Mouse (Mus musculus) hematopoietic stem cell, adult 5-6 weeks (primary cell): ENCODE measurements around the gene 0610040J01Rik. TPM values are rescaled to one million over a fixed set of nuclear protein-coding genes. Genes with fewer than 3 reads are reported as not detected.

Source experiments
- ATAC-seq, 2 experiments: fragments of 125-278 bp in 1 of 2; replicated peaks in 1 of 2; 2 replicates each; pipeline ENCODE4 v1.8.0; 2016 to 2017; ENCODE audit warnings: inconsistent platforms in 2 of 2, mild to moderate bottlenecking in 2 of 2, moderate number of reproducible peaks in 2 of 2, low read depth in 1 of 2, moderate TSS enrichment in 1 of 2; ENCODE audit not compliant: low FRiP score in 2 of 2, poor library complexity in 2 of 2, severe bottlenecking in 2 of 2, insufficient read depth in 1 of 2, low TSS enrichment in 1 of 2
- total RNA-seq: library from RNA; stranded (forward); fragments of 172-1452, 232-1000 nt; gene quantifications from 2 replicates; pipeline ENCODE4 v1.2.3, GENCODE M21; 2017

Gene 0610040J01Rik
- total RNA-seq, 1 experiment from 2014 or later, result not detected

DNA sequence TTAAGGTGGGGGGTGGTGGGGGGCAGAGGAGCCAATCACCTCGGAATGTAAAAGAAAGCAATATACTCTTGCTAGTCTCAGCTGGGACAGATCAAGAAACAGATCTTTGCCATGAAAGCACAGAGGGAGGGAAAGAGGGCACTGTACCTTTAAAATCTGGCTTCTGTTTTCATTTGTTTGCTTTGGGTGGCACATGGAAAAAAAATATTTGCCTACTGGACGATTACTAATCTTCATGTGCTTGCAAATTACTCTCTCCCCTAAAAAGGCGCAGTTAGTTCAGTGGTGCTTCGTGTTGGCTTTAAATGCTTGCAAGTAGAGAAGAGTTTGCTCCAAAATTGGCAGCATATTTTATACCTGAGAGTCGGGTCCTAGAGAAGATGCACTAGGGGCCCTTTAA is 13.7 kb downstream of the 0610040J01Rik start:
- no peak for ATAC-seq

DNA sequence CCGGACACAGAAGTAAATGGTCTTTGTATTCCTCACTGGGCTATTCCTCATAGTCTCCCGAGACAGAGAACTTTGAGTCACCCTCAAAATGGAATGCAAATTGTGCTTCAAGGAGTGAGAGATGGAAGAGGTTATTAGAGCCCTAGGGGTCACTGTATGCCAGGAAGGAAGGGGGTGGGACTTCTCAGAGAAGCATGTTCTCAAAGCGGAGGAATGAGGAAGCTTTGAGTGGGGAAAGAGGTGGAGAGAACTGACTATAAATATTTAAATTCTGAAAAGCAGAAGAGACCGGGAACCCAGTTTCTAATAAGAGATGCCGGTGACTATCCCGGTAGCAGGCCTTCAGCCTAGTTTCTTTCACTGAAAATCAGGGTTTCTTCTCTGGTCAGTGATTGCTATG is 14.8 kb downstream of the 0610040J01Rik start:
- ATAC-seq, result peak; percentile 80 to 85; a peak in 3 of 4 replicates

DNA sequence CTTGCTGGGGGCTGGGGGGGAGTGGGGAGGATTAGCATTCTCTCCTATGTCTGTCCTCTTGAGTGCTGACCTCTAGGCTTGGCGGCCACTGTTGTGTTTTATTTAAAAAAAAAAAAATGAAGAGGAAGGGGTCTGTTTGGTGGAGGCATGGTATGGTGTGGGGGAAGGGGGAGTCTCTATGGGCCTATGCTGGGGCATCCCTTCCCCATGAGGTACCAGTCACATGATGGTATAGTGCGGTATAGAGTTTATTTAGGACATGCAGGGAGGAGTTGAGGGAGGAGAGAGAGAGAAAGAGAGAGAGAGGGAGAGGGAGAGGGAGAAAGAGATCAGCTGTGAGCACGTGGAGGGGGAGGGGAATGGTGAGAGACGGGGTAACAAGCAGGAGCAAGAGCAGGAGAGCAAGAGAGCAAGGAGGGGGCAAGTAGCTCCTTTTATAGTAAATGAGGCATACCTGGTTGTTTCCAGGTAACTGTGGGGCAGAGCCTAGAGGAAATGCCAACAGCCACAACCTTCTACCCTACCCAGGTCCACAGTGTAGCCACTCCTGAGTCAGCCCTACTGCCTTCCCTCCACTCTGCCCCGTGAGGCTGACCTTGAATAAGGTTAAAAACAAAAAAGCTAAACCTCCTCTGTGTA is 15.4 kb downstream of the 0610040J01Rik start:
- no peak for ATAC-seq

DNA sequence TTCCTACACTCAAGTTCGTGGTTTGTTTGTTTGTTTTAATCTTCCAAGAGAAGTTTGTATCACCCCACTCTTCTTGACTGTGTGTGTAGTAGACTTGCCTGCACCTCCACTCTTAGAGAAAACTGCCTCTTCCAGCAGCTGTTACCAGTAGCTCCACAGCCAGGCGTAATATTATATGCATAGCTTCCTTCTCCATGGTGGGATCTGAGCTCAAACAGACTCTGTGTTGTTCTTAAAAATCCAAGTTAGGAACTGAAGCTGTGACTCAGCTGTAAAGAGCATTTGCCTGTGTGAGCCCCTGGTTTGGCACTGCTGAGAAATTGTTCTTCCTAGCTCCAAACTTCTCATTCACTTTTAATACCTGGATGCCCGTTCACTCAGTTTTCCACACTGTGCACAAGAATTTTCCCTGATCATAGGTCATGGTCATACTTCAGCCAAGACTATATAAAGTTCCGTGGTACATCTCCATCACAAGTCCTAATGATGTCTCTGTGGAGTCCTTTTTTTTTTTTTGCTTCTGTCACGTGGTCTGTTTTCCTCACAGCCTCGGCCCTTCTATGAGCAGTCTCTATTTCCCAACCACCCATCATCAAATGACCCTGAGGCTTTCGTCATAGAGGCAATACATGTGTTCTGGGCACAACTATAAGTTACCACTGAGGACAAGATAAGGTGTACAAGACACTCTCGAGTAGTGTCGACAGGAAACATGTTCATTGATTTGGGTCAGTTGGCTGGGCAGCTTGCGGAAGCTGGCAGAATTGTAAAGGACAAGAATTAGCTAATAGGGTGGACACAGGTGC is 16.4 kb downstream of the 0610040J01Rik start:
- no peak for ATAC-seq

DNA sequence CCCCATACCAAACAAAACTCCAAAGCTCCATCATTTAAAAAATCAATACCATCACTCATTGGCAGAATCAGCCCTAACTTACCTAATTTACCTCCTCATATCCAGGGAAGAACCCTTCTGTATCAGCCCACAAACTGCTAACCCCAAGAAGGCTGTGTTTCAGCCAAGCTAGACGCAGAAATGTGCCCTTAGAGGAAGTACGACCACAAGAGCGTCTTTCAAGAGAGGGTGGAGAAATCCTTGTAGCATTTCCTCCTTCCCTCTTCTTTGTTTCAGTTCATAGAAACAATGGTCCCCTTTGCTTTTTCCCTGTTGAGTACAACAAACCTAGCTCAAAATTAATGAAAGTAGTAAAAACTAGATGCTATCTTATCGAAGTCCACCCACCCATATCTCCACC is 18.9 kb downstream of the 0610040J01Rik start:
- peak; percentile 65 to 85 for ATAC-seq

DNA sequence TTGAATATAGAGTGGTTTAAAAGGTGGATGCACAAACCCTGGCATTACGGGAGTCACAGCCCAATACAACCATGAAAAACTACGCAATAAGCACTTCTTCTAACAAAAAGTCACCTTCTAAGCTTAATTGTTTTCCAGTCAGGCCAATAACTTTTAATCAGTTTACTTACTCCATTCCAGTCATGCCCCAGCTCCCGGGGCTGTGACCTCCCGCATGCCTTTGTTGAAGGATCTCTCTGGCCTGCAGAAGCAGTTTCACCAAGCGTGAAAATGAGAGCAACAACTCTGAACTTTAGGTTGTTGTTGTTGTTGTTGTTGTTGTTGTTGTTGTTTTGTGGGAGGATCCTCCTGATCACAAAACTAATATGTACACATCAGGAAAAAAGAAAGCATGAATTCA is 21.8 kb downstream of the 0610040J01Rik start:
- ATAC-seq, result no peak

DNA sequence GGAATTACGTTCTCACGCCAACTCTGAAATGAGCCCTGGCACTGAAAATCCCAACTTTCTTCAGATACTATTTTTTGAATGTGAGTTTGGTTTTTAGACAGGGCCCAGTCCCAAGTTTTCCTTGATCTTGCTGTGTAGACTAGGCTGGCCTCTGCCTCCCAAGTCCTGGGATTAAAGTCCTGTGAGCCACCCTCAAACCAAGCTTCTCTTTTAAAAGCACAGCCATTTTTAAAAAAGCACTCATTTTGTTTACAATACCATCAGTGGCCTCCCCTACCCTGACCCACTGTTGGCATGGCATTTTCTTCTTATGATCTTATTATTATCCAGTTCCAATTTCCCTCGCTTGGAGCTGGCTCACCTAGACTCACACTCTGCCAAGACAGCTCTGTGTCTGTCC is 22.3 kb downstream of the 0610040J01Rik start:
- ATAC-seq, result no peak

DNA sequence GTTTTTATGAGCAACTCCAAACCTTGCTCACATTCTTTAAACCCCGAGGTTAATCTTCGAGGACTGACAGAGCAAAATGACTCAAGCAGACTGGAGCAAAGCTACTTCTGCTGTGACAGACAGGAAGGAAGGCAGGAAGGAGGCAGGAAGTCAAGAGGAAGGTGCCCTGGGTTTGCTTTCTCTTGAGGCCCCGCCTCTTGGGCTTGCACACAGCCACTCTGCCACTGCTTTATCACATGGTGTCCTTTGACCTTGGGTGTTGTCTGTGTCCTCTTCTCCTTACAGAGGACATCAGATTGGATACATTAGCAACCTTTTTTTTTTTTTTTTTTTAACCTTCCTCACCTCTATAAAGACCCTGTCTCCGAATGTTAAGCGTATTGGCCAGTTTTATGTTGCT is 25.0 kb downstream of the 0610040J01Rik start:
- peak; percentile 17 to 58 for ATAC-seq

DNA sequence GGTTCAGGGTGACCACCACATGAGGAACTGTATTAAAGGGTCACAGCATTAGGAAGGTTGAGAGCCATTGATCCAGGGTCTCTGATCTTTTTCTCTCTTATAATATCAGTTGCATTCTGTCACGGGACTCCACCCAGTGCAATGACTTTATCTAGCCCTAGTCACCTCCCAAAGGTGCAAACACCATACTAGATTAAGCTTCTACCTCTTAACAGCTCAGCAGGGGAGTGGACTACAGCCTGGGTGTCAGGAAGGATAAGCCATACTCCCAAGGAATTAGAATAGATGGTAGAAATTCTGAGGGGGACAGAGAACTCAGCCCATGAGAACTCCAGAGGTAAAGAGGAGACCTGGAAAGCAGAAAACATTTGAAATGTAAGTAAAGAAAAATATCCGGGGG is 25.7 kb downstream of the 0610040J01Rik start:
- ATAC-seq, result no peak

DNA sequence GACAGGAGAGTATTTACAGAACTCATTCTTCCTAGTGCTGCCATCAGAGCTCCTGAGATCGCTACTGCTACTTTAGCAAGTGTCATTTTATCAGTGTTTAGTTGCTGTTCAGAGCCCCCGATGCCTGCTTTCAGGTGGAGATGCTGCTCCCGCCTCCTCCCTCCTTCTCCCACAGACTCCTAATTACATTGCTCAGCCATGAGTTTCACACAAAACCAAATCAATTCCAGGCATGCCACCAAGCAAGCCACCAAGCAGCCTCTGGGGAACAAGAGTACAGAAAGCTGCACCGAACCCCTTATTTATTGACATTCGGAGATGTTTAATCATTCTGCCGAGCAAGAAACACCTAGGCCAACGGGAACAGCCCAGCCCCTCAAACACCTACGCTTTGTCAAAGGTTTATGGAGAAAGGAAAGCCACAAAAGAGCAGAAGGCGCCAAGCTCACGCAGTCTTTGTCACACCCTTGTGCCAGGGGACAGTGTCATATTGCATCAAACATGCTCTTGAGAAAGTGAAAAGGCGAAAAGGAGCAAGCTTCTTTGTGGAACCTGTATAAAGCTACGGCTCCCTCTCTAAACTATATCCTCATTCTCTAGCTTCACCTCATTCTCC is 27.7 kb downstream of the 0610040J01Rik start:
- ATAC-seq, result no peak

DNA sequence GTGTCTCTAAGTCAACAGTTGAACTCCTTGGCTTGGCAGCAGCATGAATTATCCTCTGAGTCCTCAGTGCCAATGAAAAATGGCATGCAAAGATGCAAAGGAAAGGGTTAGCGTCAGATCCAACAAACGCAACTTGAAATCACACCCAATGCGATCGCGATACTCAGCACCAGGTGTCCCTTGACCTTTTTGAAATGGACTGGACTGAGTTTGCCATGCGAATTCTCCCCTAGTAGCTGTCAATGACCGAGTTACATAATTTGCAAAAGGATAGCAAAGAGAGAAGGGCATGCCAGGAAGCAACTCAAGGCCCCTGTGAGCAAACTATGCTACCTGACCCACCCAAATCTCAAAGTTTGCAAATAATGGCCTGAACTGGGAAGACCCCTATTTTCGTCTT is 34.9 kb downstream of the 0610040J01Rik start:
- ATAC-seq, result no peak

DNA sequence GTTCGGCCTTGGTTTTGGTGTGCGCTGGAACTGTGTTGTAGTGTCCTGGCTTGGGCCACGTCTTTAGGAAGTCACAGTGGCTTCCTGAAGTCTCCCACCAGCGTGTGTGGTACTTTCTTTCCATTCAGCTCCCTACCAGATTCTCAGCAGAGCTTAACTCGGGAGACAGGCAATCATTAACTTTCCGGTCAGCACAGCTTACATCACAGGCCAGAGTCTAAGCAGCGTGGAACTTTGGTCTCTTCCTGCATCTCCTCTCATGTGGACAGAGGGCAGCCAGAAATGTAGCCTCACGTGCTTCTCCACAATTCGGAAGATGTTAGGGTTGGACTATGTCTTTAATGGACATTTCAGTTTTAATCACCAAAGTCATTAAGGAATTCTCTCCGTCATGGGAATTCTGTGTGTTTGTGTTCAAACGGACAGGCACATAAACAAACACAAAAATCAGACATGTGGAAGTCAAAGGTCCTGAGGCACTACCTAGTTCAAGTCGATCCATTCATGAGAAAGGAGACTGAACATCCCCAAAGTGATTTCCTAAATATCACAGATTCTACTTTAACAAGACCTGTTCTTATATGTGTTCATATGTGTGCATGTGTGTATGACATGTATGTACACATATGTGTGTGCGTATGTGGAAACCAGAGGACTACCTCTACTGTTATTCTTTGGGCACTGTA is 35.5 kb downstream of the 0610040J01Rik start:
- ATAC-seq, result no peak

DNA sequence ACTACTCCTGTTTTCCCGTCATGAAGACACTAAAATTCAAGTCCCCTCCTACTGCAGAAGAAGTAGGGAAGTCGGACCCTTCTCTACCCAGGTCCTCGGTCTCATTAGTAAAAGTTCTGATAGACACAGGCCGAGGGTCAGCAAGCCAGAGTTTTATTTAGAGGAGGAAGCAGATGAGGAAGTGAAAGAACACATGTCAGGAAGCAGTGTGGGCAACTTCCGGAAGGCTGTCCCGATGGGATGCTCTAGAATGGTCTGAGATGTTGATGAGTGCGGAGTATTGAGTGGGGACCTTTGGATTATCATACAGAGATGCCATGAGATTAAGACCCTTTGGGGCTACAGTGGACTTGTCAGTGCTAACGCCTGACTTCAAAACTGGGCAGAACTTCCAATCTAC is 46.7 kb downstream of the 0610040J01Rik start:
- no peak for ATAC-seq

DNA sequence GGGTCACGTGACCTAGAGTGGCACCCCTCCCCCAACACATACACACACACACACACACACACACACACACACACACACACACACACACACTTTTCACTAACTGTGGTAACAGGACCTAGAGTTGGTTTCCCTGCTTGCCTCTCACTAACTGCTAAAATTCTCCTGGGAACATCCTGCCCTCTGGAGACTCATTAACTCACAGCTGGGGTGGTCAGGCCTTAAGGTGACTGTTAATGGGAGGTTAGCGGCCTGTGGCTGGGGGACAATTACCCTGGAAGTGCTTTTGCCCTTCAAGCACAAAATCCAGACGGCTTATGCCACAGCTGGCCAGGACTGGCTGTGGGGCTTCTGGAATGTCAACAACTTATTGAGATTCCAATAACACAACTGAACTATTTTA is 55.3 kb downstream of the 0610040J01Rik start:
- ATAC-seq, result no peak

DNA sequence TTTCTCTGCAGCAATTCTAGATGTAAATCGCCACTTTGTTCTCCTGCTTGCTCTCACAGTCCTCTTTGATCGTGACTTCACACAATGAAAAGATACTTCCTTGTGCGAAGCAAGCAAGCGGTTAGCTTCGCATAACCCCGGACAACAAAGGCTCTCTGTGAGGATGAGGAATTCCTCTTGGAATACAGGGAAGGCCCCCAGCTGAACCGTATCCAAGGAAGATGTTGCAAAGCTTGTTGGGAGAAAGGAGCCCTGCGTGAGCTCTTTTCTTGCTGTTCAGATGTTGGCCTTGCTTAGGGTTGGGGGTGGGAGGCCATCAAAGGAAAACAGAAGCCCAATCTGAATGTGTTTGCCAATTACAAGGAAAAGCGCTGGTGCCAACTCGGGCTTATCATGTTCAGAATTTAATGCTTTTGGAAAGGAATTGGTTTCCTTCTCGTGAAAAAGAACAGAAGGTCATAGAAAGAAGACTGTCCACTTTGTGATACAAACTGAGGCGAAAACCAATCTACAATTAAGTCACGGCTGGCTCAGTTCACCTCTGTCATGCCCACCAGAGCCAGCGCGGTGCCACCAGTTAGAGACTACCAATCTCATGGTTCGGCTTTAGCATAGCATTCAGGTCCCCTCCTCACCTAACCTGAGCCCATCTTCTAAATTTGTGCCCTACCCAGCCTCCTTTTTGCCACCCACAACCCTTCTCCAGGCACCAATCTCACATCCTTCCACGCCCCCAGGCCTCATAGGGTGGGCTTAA is 60.2 kb downstream of the 0610040J01Rik start:
- ATAC-seq, result no peak

DNA sequence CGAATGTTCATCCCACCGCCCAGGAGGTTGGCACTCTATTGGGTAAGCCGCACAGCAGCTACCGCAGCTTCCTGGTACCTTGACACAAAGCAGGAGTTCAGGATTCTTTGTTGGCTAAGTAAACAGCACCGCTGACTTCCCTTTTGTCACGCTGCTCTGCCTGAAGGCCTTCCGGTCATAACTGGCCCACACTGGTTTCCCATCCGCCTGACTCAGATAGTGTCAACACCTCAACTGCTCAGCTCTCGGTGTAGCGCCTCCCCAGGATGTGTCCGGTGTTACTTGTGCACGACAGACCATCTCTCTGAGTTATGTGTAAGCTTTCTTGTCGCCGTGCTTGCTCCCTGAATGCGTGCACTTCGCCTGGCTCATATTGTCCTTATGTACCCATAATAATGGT is 62.7 kb downstream of the 0610040J01Rik start:
- ATAC-seq, result peak in 1 of 2 experiments; percentile 39; a peak in 1 of 4 replicates

DNA sequence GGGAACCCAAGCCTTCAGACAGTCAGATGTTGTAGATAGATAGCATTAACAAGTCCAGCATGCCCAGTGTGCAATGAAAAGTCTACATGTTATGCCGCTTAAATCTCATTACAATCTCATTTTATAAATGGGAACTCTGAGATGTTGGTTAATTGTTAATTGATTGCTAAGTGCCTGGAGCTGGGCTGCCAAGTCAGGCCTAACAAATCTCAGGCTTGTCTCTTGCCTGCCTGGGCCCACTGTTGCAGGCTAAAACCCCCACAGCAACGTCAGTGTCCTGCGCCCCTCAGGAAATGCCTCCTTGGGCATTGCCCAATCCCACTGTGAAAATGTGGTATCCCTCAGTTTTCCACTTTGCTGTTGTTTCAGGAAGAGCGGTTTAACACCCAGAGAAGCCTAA is 63.9 kb downstream of the 0610040J01Rik start:
- no peak for ATAC-seq
